Comparison of ENCODE assay signal across 9 mouse cellular contexts in the genomic region with DNA sequence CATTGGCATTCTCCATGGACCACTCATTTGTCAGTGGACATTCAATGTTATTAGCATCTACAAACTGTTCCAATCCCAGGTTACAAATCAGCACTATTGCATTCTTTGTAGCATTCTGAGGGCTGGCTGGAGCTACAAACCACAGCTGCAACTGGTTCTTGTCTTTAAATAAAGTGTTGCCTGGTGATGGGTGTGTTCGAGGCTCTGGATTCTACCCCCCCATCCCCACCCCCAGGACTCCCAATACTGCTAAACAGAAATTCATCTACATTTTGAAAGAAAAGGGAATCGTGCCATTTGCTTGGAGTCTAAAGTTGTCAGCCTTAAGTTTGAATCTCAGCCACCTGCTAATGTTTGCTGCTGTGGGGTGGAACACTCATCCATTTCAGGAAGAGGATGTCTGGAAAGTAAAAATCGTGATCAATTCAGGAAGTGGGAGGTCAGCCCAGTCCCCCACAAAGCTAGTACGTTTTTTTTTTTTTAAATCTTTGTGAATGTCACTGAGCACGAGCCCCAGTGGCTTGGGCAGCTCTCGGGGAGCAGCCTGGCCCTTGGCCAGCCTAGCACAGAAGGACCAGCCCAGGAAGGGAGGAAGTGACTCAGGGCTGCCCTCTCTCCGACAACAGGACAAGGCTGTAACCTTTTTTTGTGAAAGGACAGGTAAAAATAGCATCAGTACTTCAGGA. TPM values are rescaled to one million over a fixed set of nuclear protein-coding genes. Genes with fewer than 3 reads are reported as not detected.
DNase-seq lines count a peak whose midpoint lies in the region; ATAC-seq lines count a peak whose summit lies in the region.
"Had no signal": no experiment of that assay in that cellular context is flagged by ENCODE, and none has a peak within 500 bp of the region (broad histone marks: within the 10 kb centered on the region; RNA-seq: fewer than 3 reads in every experiment).

No protein-coding gene starts in this region.

- no peak overlapping the region for H3K9ac ChIP-seq in forebrain, embryonic 14.5 days (ENCODE audit: low read length)
- H3K9ac ChIP-seq in midbrain, embryonic 11.5 days (ENCODE audit: low read length) = no peak overlapping the region

- peak; percentile 10 for DNase-seq in ovary, adult 18-20 months (ENCODE audit: low spot score)
- DNase-seq in ovary, postnatal 14 days (ENCODE audit: low spot score) = no peak
- DNase-seq in cerebellum, adult 9-11 months = peak; percentile 88
- peak; percentile 32 for DNase-seq in heart, postnatal 4 days
- DNase-seq in right cerebral cortex, postnatal 25 days = peak; percentile 30
- DNase-seq in limb, embryonic 10.5 days (ENCODE audit: low spot score) = no peak
- no peak for DNase-seq in forebrain, embryonic 14.5 days (ENCODE audit: low spot score)
- no peak for DNase-seq in midbrain, embryonic 11.5 days (ENCODE audit: low spot score, missing footprints)

- no peak overlapping the region for H3K4me3 ChIP-seq in limb, embryonic 10.5 days
- no peak overlapping the region for H3K4me3 ChIP-seq in forebrain, embryonic 14.5 days (ENCODE audit: low read depth, low read length)
- H3K4me3 ChIP-seq in midbrain, embryonic 11.5 days (ENCODE audit: low read depth, low read length) = no peak overlapping the region
- H3K4me3 ChIP-seq: erythroblast, embryonic 14.5 days had no signal

- H3K9me3 ChIP-seq in limb, embryonic 10.5 days (replicated peaks) = no peaks in the 10 kb centered on the region
- H3K9me3 ChIP-seq in forebrain, embryonic 14.5 days (replicated peaks; ENCODE audit: control insufficient read depth, low read length) = no peaks in the 10 kb centered on the region
- no peaks in the 10 kb centered on the region for H3K9me3 ChIP-seq in midbrain, embryonic 11.5 days (ENCODE audit: control insufficient read depth, low read length)

- H3K4me1 ChIP-seq in limb, embryonic 10.5 days = no peaks in the 10 kb centered on the region
- H3K4me1 ChIP-seq in forebrain, embryonic 14.5 days (ENCODE audit: control insufficient read depth, insufficient read depth, low read length) = no peaks in the 10 kb centered on the region
- no peaks in the 10 kb centered on the region for H3K4me1 ChIP-seq in midbrain, embryonic 11.5 days (ENCODE audit: control insufficient read depth, insufficient read depth, low read length)

- no peak overlapping the region for H3K4me2 ChIP-seq in forebrain, embryonic 14.5 days (ENCODE audit: low read length)
- H3K4me2 ChIP-seq in midbrain, embryonic 11.5 days = no peak overlapping the region

- H3K36me3 ChIP-seq in limb, embryonic 10.5 days = no peaks in the 10 kb centered on the region
- H3K36me3 ChIP-seq in forebrain, embryonic 14.5 days (ENCODE audit: control insufficient read depth, insufficient read depth, low read length) = no peaks in the 10 kb centered on the region
- no peaks in the 10 kb centered on the region for H3K36me3 ChIP-seq in midbrain, embryonic 11.5 days (ENCODE audit: control insufficient read depth, insufficient read depth, low read length)

- H3K27ac ChIP-seq in limb, embryonic 10.5 days = no peak overlapping the region
- H3K27ac ChIP-seq in forebrain, embryonic 14.5 days (ENCODE audit: low read depth, low read length) = no peak overlapping the region
- no peak overlapping the region for H3K27ac ChIP-seq in midbrain, embryonic 11.5 days (ENCODE audit: low read depth, low read length)

- WGBS in limb, embryonic 10.5 days = 71% methylated on average over 7 of the region's 7 CpGs
- 69% methylated on average over 7 of the region's 7 CpGs for WGBS in forebrain, embryonic 14.5 days
- 69% methylated on average over 7 of the region's 7 CpGs for WGBS in midbrain, embryonic 11.5 days

- H3K27me3 ChIP-seq in limb, embryonic 10.5 days (ENCODE audit: low read depth, poor library complexity, severe bottlenecking) = no peaks in the 10 kb centered on the region
- no peaks in the 10 kb centered on the region for H3K27me3 ChIP-seq in forebrain, embryonic 14.5 days (replicated peaks; ENCODE audit: control insufficient read depth, insufficient read depth, low read length)
- no peaks in the 10 kb centered on the region for H3K27me3 ChIP-seq in midbrain, embryonic 11.5 days (ENCODE audit: control insufficient read depth, insufficient read depth, low read length)

- ATAC-seq in forebrain, embryonic 14.5 days = no peak
- no peak for ATAC-seq in midbrain, embryonic 11.5 days (ENCODE audit: low FRiP score)

RNA-seq across cellular contexts. Expression of gene Nrn1, which starts 39.3 kb away (rescaled TPM):
- total RNA-seq in heart, postnatal 4 days (2021) = 1 to 10 TPM; 1.4 to 1.5 TPM
- polyA plus RNA-seq in limb, embryonic 10.5 days (2016; fragmentation: Nextera tagmentation; extraction: Ambion mirVana) = 0.60 and 0.91 TPM in 2 replicates
- polyA plus RNA-seq in forebrain, embryonic 14.5 days (2014; fragmentation: Nextera tagmentation; extraction: Ambion mirVana) = 56.5 and 58.6 TPM in 2 replicates
- polyA plus RNA-seq in midbrain, embryonic 11.5 days (2014; fragmentation: Nextera tagmentation; extraction: Ambion mirVana) = 52.7 and 53.5 TPM in 2 replicates

Comparison
In these comparisons a context has a peak if more than half of its experiments do, and no peak if none do; other contexts are left out.
1. DNase-seq: peak in ovary, adult 18-20 months (single experiment), cerebellum, adult 9-11 months (single experiment), heart, postnatal 4 days (single experiment) and right cerebral cortex, postnatal 25 days (single experiment); none in ovary, postnatal 14 days (single experiment), limb, embryonic 10.5 days (single experiment), forebrain, embryonic 14.5 days (single experiment) and midbrain, embryonic 11.5 days (single experiment).
2. RNA of gene Nrn1, which starts 39.3 kb away (polyA plus RNA-seq): 56.5 to 58.6 TPM in forebrain, embryonic 14.5 days and 52.7 to 53.5 TPM in midbrain, embryonic 11.5 days; 0.60 to 0.91 TPM in limb, embryonic 10.5 days; every median in the first group is over 10 times any median in the second.